Mouse (Mus musculus) left cerebral cortex, postnatal 4 days (tissue): ENCODE data around the gene Olfr935. TPM values are rescaled to one million over a fixed set of nuclear protein-coding genes. Genes with fewer than 3 reads are reported as not detected.

Source experiments
- DNase-seq: peaks from one replicate; pipeline ENCODE4 v3.0.0-alpha.2; 2022
- intact Hi-C: fragments of 180-260 bp; cut with DNase I; formaldehyde crosslinking; loops from one replicate; pipeline ENCODE4 v1.15.1; 2025
- microRNA-seq: library from miRNA; unstranded; fragments of <30 nt; microRNA quantifications from one replicate; pipeline ENCODE4 v1.2.0, GENCODE M21; 2022
- total RNA-seq, 2 experiments: library from RNA; stranded (reverse); gene quantifications; 2 replicates each; pipeline ENCODE4 v1.2.3; 2021

The Olfr935 gene
- not detected for total RNA-seq

DNA sequence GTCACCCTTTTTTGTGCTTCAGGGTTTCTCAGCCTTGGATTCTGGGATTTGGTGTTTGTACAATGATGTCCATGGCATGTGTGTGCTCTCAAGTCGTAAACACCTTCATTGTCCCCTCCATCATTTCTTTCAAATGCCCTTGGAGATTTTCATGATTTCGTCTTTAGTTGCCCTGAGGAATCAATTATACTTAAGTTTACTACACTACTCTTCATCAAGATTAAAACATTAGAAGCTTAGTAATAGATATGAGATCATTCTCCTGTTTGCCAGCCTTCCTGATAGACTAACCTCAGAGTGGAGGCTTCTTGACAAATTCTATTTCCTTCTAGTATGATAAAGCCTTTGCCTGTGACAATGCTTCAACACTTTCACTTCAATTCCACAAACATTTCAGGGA lies at the start of gene Olfr935:
Gene Olfr935 (minus strand): TSS at position 101 of the 400 bp plus-strand sequence.
- intact Hi-C loops, result no loop called here

GRCm38 (mm10) chr9:39023277-39023676 lies 23.8 kb upstream of the Olfr935 start, which contains the start of gene Olfr146:
Gene Olfr146, minus strand, starts transcription at chr9:39023377.
- intact Hi-C loops, result no loop called here
- DNase-seq, result no peak

More for the DNA sequence above, at the start of gene Olfr935:
- no peak for DNase-seq

DNA sequence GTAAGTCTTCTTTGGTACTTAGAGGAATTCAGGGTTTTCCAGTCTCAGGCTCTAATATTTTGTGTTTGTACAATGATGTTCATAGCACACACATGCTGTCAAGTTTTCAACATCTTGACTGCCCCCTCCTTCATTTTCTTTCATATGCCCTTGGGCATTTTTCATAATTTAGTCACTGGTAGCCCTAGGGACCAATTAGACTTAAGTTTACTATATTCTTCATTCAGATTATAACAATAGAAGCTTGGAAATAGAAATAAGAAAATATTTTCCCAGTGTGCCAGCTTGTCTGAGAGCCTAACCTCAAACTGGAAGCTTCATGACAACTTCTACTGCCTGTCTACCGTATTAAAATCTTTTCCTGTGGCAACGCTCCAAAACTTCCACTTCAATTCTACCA lies 11.3 kb downstream of the Olfr935 start, which contains the start of gene Olfr934:
Gene Olfr934 (minus strand): TSS at position 101 of the 400 bp plus-strand sequence.
- DNase-seq, result no peak
- intact Hi-C loops, result no loop called here

DNA sequence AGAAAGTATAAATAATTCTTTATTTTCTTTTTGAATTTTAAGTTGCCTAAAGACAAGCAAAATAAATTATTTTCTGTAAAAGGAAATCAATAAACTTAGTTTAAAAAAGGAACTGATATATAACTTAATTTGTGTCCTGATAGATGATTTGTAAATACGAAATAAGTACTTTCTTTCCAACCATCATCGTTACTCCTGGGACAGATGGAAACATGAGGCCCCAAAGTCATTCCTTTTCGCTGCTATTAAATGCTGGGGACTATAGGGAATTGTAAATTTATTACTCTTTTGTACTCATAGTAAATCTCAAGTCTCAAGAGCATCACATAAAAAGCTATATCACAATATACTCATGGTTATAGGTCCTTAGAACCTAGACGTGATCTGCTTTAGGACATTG lies 27.5 kb downstream of the Olfr935 start, which contains the start of gene Olfr933:
Gene Olfr933 (plus strand): TSS at position 301 of the 400 bp plus-strand sequence.
- DNase-seq, result no peak
- intact Hi-C loops, result no loop called here

- intact Hi-C loops, result no loop called here
- no peak for DNase-seq
Observed at GRCm38 (mm10) chr9:38954124-38954416, 45.4 kb downstream of the Olfr935 start.

DNA sequence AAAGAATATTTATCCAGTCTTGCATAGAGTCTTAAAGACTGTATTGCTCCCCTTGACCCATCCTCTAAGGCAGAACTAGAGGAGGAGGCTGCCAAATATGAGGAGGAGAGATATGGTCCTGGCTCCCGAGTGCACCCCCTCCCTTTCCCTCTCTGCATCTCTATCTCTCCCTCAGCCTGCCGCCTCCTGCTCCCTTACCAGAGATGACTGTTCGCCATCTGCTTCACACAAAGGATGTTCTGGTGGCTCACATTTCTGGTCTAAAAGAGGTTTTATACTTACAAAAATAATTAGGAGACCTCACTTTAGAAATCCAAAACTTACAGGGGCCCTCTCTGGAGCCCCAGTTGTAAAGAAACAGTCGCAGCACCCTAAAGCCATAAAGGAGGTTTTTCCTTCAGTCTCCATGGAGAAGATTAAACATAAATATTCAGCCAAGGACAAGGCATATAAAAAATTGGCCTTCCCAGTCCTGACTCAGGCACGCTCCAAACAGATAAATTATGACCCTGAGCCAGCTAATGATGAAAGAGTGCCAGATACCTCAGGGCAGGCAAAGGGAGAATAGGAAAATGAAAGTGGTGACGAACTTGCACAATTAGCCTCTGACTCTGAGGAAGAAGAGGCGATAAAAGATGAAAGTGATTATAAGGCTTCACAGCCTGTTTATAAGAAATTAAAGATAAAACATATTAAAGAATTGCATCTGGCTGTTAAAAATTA lies 45.9 kb downstream of the Olfr935 start:
- intact Hi-C loops, result no loop called here
- no peak for DNase-seq

Small RNAs within 50 kb of the gene (microRNA-seq; reads per million reads assigned to microRNA genes)
- not detected for gene Gm25529

Other genes starting within 250 kb of the Olfr935 start
- gene Olfr920, start 247.4 kb downstream of the Olfr935 start, total RNA-seq, result under 1 TPM in 1 of 2 experiments, not detected in 1; 0.06 TPM
- not detected for gene Olfr921, start 226.6 kb downstream of the Olfr935 start, total RNA-seq
- gene Olfr922, start 185.1 kb downstream of the Olfr935 start, total RNA-seq, result not detected
- gene Olfr923, start 173.1 kb downstream of the Olfr935 start, total RNA-seq, result not detected
- not detected for gene Olfr924, start 155.2 kb downstream of the Olfr935 start, total RNA-seq
- gene Olfr26, start 144.6 kb downstream of the Olfr935 start, total RNA-seq, result not detected
- not detected for gene Olfr926, start 122.6 kb downstream of the Olfr935 start, total RNA-seq
- not detected for gene Olfr930, start 69.9 kb downstream of the Olfr935 start, total RNA-seq
- not detected for gene Olfr933, start 27.4 kb downstream of the Olfr935 start, total RNA-seq
- gene Olfr934, start 11.4 kb downstream of the Olfr935 start, total RNA-seq, result not detected
- not detected for gene Olfr146, start 23.7 kb upstream of the Olfr935 start, total RNA-seq
- not detected for gene Olfr937, start 65.3 kb upstream of the Olfr935 start, total RNA-seq
- gene Olfr938, start 79.2 kb upstream of the Olfr935 start, total RNA-seq, result not detected
- gene Olfr27, start 128.4 kb upstream of the Olfr935 start, total RNA-seq, result not detected
- not detected for gene Olfr943, start 166.6 kb upstream of the Olfr935 start, total RNA-seq
- not detected for gene Olfr944, start 202.2 kb upstream of the Olfr935 start, total RNA-seq